Mouse (Mus musculus) MN1 (cell line): ENCODE results near the gene Esrrg.

ENCODE experiments used
- DNase-seq: peaks from one replicate; pipeline ENCODE4 v3.0.0-alpha.2; 2016; ENCODE audit warnings: low spot score

Esrrg gene

GRCm38 (mm10) chr1:187771067-187771466, 162.5 kb downstream of the Esrrg start:
- DNase-seq: no peak

- DNase-seq: no peak
Observed at GRCm38 (mm10) chr1:187779589-187780178, 171.1 kb downstream of the Esrrg start.

- DNase-seq: no peak
Observed at GRCm38 (mm10) chr1:187785226-187785625, 176.6 kb downstream of the Esrrg start.

- no peak for DNase-seq
Observed at GRCm38 (mm10) chr1:187787055-187788016, 178.7 kb downstream of the Esrrg start.

GRCm38 (mm10) chr1:187794240-187794930, 185.8 kb downstream of the Esrrg start:
- DNase-seq: no peak

DNA sequence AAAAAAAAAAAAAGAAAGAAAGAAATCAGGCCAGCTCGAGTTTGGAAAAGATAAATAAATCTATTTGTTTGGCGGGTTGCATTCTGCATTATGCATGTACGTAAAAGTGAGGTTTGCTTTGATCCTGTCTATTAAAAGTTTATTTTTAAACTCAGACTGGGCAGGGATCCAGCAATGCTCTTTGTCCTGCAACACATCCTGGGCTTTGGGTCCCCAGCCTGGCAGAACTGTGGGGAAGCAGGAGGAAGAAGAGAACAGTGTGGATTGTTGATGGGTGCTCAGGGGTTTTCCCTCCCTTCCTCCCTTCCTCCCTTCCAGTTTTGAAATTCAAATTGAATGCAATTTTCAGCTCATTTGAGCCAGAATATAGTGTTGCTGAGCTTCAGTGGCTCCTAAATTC, 187.0 kb downstream of the Esrrg start:
- no peak for DNase-seq

GRCm38 (mm10) chr1:187799300-187799699, 190.7 kb downstream of the Esrrg start:
- DNase-seq: no peak

- no peak for DNase-seq
Observed at GRCm38 (mm10) chr1:187800761-187801160, 192.2 kb downstream of the Esrrg start.

DNA sequence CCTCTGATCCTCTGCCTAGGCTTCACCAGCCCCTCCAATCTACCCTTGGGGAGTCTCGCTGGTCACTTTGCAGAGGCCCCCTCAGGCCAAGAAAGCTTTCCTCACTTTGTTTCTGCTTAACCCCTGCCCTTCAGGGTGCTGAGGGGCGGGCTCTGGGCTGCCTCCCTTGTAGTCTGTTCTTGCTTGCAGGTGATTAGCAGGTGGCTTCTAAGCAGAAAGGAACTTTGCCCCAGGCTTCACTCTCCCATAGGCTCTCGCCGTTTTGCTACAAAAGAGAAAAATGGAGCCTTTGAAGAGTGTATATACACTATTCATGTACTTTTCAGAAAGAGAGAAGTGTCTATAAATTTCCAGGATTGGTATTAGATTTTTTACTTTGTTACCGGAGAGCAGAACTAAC, 195.0 kb downstream of the Esrrg start:
- DNase-seq: no peak

- no peak for DNase-seq
Observed at GRCm38 (mm10) chr1:187803997-187804396, 195.4 kb downstream of the Esrrg start.

DNA sequence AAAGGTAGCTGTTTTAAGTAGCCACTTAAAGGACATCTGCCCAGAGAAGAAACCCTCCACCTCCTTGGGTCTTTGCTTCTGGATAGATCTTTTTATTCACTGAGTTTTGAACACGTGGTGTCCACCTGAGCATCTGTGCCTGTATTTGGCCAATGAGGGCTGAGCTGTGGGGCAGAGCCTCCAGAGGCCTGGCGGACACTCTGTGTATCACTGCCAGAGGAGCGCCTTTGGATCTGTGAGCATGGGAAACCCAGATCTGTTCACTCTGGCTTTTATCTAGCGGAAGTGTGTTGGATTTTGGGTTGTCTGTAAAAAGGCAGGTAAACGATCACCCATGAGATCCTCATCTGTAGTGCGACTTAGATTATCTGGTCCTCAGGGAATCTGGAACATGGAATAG, 196.4 kb downstream of the Esrrg start:
- DNase-seq: no peak

- no peak for DNase-seq
Observed at GRCm38 (mm10) chr1:187807477-187808390, 199.1 kb downstream of the Esrrg start.

GRCm38 (mm10) chr1:187808391-187808922, 199.9 kb downstream of the Esrrg start:
- DNase-seq: no peak

DNA sequence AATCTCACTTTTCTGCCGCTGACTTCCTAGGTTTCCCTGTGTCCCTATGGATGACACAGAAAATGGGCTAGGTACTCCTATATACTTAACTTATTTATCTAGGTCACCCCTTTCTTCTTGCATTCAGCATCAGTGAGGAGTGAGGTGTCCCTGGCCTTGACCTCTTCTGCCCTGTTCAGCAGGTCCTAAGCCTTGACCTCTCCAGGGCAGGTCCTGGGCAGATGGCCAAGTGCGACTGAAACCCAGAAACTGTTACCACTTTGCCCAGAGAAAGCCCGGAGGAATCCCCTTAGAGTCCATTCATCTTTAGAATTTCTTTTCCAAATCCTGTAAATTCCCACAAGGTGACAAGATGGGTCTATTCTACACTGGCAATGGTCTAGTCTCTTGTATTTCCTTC, 201.0 kb downstream of the Esrrg start:
- no peak for DNase-seq

- DNase-seq: no peak
Observed at GRCm38 (mm10) chr1:187819406-187819805, 210.8 kb downstream of the Esrrg start.

DNA sequence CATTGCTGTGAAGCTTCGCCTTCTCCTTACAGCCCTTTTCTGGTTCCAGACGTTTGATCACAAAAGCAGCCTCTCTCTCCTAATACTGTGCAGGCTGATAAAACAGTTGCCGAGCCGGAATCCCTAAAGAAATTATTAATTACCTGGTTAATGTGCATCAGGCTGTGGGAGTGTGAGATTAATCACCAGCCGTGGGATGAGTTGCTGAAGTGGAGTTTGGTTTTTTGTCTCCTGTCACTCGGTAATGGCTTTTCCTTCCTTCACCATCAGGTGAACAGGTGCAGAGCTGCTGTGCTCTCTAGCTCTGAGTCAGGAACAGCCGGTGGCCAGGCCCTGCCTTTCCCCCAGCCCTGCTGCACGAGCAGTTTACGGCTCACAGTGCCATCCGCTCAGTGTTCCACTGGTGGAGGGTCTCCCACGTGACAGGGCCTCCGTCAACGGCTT, 212.8 kb downstream of the Esrrg start:
- DNase-seq: no peak

DNA sequence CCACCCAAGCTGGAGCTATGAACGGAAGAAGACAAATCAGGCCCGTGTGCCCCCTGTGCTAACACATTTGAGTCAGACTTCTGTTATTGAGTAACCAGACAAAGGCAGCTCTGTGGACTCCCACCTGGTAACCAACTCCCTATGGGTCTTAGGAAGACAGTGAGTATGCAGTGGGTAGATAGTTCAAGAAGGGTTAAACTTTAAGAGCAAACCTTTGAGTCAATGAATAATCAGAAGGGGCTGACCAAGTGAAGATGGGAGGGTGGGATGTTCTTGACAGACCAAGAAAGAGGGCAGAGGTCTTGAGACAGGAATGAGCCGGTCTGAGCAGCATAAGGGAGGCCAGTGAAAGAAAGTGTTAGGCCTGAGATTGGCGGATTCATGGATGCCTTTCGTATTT, 214.8 kb downstream of the Esrrg start:
- no peak for DNase-seq

DNA sequence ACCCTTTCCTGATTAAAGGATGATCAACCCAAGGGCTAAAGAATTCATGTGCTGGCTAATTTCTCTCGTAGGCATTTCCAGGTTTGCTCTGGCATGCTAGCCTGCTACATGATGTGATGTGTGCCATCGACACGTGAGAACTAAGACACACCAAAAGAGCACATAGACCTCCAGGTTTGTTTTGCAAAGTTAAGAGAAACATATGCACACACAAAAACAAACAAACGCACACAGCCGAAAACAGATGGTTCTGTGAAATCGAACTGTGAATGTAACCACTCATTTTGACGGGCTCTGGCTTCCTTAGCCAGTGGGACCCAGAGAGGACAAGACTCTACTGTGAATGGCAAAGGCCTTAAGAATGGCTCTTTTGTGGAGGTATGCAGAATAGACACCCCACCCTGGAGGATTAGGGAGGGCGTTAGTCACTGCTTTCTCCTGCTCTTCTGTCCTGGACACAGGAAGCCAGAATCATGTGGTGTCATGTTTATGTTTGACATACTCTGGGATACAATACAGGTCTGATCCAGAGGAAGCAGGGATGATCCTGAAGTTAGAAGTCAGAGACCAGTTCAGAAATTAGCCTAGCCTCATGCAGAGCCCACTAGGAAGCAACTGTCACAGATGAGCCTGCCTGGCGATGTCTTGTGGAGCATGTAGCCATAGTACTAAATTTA, 217.0 kb downstream of the Esrrg start:
- no peak for DNase-seq

DNA sequence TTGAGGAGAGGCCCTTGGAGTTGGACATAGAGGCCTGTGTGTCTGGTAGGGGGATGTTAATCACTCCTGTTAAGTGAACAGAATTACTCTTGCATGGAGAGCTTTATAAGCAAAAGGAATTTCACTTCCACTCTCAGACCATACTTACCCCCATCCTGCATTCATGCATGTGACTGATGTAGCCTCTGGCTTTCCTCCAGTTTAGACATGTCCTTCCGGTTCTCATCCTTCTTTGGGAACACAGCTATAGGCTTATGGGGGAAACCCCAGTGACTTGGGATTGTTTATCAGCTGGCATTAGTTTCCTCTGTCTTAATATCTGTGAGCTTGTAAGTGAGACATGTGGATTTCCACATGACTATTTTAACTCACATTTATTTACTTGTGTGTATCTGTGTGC, 217.5 kb downstream of the Esrrg start:
- DNase-seq: no peak

DNA sequence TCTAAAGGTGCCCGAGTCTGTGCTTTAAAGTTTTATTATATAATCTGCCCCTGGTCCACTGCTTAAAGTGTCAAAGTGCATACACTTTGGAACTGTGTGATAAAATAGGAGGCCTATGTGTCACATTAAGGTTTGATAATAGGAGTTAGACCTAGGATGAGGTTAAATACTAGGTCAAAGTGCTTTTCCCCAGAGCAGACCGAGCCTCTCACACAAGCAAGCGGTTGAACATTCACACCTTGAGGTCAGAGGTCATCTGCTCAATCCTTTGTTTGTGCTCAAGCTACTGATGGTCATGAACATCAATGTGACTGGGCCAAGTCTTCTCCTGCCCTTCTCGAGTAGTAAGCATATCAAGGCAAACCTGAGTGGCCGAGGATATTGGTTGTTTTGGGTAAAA, 218.3 kb downstream of the Esrrg start:
- DNase-seq: no peak

DNA sequence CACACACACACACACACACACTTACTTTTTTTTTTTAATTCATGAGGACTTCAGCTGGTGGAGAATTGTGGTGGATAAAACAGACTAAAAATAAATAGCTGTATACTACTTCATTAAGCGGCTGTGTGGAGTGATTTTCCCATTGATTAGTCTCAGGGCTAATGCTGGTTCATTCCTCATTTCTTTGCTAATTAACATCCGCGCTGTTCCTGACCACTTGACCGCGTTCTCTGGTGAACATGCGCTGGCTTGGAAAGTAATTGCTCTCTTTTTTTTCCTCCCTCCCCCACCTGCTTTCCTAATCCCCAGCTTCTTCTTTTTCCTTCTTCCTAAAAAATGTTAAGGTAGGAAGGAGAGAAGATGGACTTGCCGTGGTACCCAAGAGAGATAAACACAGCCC, 222.3 kb downstream of the Esrrg start:
- DNase-seq: no peak
